Mouse (Mus musculus) hematopoietic stem cell, adult 5-6 weeks (primary cell): ENCODE data around the gene Mapkapk5. TPM values are rescaled to one million over a fixed set of nuclear protein-coding genes. Genes with fewer than 3 reads are reported as not detected.

ENCODE experiments used
- ATAC-seq, 2 experiments: fragments of 125-278 bp in 1 of 2; replicated peaks in 1 of 2; 2 replicates each; pipeline ENCODE4 v1.8.0; 2016 to 2017; ENCODE audit warnings: inconsistent platforms in 2 of 2, mild to moderate bottlenecking in 2 of 2, moderate number of reproducible peaks in 2 of 2, low read depth in 1 of 2, moderate TSS enrichment in 1 of 2; ENCODE audit not compliant: low FRiP score in 2 of 2, poor library complexity in 2 of 2, severe bottlenecking in 2 of 2, insufficient read depth in 1 of 2, low TSS enrichment in 1 of 2
- total RNA-seq: library from RNA; stranded (forward); fragments of 172-1452, 232-1000 nt; gene quantifications from 2 replicates; pipeline ENCODE4 v1.2.3, GENCODE M21; 2017

Gene Mapkapk5
- total RNA-seq, result 89.9 and 107 TPM in 2 replicates

DNA sequence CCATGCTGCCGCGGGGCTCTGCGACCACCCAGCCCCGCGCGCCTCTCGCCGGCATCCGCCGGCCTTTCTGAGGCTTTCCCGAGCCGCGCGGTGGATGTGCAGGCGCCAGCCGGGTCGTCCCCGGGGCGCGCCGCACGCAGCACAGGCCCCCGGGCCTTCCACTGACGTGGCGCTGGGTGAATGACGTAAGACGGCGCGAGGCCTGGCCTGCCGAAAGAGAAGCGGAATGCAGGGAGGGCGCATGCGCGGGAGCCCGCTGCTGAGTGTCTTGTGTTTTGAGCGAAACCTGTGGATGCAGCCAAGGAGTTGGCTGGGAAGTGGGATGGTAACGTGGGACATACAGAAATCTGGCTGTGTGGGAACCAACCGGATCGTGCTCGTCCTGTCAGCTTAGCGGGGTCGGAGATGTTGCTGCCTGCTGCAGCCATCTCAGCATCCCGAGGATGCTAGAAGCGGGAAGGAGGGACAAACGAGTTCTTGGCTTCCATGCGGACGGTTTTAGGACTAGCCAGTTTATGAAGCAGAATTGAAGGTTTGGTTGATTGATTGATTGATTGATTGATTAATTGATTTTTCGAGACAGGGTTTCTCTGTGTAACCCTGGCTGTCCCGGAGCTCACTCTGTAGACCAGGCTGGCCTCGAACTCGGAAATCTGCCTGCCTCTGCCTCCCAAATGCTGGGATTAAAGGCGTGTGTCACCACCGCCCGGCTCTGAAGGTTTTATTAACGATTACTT is at the start of gene Mapkapk5:
TSS of gene Mapkapk5 (minus strand) at position 113 of the 737 bp plus-strand sequence.
- peak; percentile 90 to 94 for ATAC-seq

DNA sequence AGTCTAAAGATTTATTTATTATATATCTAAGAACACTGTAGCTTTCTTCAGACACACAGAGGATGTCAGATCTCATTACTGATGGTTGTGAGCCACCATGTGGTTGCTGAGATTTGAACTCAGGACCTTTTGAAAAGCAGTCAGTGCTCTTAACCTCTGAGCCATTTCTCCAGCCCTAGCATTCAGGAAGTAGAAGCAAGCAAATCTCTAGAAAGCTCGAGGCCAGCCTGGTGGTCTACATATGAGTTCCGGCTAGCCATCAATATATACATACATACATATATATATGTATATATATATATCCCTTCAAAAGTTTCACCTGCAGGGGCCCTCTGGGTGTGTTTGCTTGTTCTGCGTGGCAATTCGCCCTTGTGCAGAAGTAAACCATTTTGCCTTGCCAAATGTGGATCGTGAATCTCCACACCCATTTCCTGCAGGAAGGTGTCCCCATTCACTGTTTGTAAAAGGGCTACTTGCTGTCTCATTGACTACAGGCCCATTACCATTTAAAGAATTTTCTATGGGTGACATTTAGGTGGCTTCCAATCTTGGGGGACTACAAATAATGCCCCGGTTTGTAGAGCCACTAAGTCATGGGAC is 49.1 kb upstream of the Mapkapk5 start:
- ATAC-seq, result no peak

DNA sequence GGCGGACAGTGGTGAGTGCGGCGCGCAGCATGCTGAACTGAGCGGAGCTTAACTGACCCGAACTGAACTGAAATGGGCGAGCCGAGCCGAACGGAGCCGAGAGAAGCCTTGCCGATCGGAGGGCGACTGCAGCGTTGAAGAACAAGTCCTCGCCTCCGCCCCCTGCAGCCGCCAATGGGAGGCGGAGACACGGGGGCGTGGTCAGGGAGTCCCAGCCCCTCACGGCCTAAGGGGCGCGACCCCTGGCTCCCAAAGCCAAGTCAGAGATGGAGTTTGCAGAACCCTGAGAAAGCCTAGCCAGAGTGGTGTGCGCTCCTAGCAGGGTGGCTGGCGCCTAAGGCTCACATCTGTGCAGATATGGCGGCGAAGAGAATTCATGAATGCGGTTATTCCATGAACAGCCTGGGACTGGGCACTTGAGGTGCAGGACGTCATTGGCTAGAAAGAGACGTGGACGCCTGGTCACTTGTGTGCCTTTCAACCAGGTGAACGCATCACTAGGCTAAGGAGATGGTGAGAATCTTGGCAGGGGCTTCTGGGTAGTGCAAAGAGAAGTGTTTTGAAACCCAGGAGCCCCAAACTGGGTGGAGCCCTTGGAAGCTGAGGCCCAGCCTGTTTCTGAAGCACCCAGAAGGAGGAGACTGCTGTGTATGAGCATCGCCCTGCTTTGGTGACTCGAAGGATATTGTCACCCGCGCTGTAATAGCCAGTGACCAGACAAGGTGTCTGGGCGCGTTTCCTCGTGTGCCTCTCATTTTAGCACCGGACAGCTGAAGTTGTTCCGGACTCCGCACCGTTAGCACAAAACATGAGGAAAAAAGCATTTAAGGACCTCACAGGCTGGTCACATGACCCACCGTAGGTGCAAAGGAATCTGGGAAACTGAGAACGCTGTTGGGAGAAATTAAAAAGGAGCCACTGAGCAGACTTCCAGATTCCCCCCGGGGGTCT is 48.0 kb upstream of the Mapkapk5 start, which contains the start of gene Aldh2:
TSS of gene Aldh2 (minus strand) at position 374 of the 951 bp plus-strand sequence.
- ATAC-seq, result peak; percentile 88 to 91

DNA sequence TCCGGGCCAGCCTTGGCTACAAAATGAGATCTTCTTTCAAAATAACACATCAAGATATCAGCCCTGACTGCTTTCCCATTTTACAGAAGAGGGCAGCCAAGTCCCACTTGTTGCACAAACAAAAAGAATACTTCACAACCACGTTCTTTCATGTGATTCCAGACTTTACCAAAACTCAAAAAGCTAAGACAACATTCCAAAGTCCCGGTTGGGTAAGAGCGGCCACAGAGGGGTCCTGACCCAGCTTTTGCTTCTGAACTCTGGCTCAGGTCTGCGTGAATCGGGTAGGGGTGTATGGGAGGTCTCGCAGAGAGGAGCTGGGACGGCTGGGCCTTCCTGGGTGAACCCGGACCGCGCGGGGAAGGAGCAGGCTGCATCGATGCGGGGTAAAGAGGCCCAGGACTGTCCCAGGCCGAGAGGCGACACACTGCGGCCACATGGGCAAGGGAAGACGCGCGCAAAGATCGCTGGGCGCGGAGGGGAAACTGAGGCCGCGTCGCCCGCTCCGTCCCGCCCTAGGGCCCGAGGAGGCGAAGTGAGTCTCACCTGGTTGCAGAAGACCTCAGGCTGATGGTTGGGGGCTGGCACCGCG is 47.2 kb upstream of the Mapkapk5 start:
- ATAC-seq, result no peak

DNA sequence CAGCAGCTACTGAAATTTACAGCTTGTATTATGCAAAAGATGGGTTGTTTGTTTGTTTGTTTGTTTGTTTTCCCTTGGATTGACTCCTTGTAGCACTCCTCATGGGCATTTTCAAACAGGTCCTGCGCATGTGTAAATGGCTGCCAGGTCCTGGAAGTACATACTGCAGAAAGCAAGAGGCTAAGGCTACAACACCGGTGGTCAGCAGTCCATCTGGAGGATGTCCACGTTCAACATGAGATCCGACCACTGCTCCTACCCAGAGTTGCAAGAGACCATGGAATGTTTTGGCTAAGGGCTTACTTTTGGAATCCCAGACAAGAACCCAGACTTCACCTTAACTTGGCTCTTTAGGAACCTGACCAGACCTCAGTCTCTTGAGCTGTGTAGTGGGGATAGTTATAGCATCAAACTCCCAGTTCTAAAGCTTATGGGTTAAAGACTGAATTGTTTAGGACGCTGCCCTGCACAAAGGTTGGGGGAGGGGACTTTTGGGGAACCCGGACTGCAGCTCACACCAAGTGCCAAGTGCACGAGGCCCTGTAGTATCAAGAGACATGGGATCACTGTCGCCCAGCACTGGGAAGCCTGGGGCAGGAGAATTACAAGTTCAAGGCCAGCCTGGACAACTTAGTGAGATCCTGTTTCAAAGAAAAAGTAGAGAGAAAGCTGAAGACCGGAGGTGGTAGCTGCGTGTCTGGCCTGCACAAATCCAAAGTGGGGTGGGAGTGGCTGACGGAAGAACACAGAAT is 46.5 kb upstream of the Mapkapk5 start:
- no peak for ATAC-seq

DNA sequence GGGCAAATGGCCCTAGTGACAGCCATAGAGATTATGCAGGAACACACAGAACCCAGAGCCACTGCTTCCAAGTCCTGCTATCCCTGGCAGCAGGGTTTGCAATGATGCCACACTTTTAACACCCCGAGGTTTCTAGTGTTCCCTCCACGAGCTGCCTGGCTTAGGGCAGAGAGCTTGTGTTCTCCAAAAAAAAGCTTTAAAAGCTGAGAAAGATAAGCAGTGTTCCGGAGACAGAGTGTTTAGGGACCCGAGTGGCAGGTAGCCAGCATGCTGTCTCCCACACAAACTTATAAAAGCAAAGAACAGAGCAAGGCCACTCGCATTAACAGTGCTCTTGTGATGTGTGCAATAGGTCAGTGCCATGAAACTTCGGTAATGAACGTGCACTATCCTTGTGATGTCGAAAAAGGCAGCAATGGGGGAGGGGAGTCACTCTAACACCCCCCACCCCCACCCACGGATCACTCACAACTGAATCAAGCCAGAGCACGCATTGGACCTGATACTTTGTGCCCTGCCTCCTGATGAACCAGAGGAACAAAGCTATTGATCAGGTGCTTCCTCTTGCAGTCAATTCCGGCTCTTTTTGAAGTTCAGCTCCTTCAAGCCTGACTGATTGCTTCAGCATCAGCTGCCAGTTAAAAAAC is 45.8 kb upstream of the Mapkapk5 start:
- ATAC-seq, result no peak

DNA sequence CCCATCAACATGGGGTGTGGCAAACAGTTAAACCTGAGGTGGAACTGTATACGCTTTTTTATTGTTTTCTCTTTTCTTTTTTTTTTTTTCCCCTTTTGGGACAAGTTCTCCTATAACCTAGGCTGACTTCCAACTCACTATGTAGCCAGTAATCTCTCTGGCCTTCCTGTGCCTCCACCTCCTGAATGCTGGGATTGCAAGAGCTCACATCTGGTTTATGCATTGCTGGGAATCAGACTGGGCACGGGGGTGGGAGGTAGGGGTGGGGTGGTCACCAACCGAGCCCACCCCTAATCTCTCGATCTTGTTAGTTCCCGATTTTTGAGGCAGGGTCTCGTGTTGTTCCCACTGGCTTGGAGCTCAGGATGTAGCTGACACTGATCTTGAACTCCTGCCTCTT is 44.2 kb upstream of the Mapkapk5 start:
- no peak for ATAC-seq

DNA sequence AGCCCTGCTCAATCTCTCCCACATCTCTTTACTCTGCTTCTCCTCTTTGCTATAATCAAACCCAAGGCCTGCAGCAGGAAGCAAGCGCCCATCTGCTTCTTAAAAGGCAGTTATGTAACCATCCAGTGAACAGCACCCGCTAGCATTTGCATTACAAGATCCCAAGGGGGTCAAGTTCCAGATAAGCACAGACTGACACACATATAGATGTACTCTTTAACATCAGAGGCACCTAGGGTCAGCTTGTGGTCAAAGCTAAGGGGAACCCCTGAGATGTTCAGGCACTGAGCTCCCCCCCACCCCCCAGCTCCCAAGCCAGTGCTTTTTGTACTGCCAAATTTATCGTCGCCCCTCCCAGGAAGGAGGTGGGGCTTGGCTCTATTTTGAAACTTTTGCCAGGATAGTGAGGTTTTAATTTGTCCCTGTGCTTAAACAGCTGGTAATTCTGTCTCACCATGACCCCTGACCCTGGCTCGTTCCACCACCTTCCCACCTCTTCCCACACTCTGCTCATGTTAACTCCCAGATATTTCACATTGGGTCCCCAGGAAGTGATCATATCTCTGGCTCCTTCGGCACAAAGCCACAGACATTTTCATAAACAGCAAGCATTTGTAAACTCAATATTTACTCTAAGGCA is 40.8 kb upstream of the Mapkapk5 start:
- ATAC-seq, result peak; percentile 24 to 38; a peak in 3 of 4 replicates

DNA sequence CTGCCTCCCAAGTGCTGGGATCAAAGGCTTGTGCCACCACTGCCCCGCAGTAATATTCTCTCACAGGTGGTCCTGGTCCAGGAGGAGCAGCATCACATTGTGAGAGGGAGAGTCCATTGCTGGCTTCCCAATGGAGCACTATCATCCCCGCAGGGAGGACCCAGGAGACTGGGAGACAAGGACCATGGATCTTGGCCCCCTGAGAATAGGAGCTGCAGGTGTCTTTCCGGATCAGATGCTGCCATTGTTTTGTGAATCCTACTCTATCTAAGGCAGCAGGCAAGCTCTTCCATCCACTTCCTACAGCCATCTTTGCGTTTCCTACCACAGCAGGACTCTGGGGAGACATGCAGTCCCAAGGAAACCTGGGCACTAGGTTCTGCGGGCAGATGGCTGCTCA is 40.0 kb upstream of the Mapkapk5 start:
- ATAC-seq, result no peak

DNA sequence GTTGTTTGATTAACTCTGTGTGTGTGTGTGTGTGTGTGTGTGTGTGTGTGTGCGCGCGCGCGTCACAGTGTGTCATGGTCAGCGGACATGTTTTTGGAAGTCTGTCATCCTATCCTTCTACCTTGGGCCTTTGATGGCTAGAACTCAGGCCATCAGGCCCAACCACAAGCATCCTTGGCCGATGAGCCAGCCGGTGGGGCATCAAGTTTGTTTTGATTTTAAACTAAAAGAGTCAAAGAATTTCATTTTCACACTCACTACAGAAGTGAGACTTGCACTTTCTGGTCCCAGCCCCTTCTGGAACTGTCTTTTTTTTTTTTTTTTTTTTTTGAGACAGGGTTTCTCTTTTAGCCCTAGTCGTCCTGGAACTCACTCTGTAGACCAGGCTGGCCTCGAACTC is 39.3 kb upstream of the Mapkapk5 start:
- ATAC-seq, result no peak

DNA sequence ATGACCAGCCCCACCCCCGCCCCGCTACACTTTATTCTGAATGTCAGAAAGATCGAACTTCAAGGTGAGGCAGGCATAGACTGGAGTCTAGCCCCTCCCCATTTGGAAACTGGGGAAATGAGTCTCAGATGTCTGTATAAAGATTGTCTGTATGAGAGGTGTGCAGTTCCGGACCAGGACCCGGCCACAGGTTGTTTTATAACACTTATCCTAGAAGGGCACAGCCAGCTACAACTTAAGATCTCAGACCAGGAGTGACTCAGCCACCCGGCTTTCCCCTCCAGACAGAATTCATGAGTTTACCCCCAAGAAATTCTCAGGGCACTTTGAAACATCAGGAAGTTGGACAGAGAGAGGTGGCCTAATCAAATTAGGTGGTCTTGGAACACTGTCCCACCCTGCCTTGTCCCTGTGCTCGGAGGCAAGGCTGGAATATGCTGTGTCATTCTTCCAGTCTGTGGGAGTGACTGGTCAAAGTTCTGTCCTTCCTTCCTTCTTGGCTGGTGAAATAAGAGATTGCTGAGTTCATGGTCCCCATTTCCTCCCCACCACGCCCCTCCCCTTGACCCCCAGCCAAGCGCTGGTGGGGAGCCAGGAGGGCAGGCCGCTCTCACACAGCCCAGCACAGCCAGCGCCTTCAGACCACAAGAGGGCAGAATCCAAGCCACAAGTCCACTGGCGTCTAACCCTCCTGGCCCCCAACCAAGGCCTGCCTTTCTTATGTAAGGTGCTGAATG is 38.2 kb upstream of the Mapkapk5 start:
- ATAC-seq, result peak; percentile 82 to 89

DNA sequence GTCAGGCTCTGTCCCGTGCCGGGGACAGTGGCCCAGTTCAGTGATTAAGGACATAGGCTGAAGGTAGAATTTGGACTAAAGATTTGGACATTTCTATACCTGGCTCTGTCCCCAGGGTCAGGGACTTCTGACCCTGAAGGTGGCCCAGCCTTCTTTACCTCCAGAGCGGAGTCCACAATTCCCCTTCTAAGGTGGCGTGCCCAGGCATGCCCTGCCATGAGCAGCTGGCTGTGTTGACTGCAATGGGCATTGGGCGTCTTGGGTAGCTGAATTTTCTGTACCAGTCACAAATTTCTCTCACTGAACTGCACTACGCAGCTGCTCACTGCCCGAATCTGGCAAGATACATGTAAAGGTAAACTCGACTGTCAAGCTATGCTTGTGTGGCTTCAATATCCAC is 36.2 kb upstream of the Mapkapk5 start:
- ATAC-seq, result no peak

DNA sequence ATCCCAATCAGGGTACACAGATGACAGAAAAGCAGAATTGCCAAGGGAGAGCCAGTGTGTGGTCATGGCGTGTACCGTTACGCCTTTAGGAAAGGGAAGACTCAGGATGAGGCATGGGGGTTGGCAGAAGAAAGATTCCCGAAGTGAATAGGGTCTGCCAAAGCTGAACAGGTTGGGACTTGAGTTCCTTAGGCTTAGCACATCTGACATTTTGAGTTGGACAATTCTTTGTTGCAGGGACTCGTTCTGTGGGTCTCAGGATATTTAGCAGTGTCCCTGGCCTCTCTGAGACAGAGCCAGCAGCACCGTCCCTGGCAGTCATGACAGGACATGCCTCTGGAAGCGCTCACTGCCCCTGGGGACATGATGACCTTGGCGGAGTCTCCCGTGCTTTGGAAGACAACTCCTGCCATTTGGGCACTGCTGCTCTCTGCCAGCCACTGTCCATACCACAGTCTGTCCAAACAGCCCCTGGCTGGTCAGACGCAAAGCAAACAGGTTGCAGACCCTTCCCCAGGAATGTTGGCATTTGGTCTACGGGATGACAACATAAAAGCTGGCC is 31.3 kb upstream of the Mapkapk5 start:
- no peak for ATAC-seq

DNA sequence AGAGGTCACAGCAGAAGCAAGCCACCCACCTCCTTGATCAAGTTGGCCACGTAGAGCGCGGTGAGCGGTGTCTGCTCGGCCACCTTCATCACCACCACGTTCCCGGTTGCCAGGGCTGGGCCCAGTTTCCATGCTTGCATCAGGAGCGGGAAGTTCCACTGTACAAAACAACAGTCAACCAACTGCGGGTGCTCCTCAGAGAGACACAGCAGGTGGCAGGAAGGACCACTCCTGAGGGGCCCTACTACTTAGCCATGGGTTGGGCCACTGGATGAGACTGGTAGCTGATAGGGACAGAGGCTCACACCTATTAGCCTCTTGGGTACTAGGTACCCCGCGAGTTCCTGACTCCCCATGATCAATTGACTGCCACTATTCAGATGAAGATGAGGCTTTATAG is 30.2 kb upstream of the Mapkapk5 start:
- ATAC-seq, result no peak

DNA sequence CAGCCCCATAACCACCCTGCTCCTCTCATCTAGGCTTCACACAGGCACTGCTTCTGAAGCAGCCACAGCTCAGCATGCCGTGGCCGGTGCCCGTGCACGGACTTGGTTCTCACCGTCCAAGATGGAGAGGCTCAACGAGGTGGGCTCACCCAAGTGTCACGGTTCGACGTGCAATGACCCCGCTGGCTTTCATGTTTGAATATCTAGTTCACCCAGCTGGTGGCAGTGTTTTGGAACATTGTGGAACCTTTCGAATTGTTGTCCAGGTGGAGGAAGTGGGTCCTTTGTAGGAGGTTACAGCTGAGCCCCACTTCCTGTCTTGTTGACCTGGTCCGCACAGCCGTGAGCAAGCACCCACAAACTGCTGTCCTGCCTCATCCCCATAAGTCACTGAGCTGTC is 28.4 kb upstream of the Mapkapk5 start:
- ATAC-seq, result no peak
